Mouse (Mus musculus) heart, adult 2 months (tissue): ENCODE measurements at regions not wholly inside any gene's neighbourhood (a gene's known extent, or its start where the extent isn't known, plus 50 kb on each side); places are given as distances from the start of the nearest gene placed in this dataset.

Source experiments
- CTCF ChIP-seq: fragments of 200-600 bp; IDR thresholded peaks from 2 replicates; pipeline ENCODE4 v1.8.1; 2022; ENCODE audit warnings: antibody characterized with exemption, mild to moderate bottlenecking, moderate library complexity
- EP300 ChIP-seq: fragments of 200-500 bp; IDR thresholded peaks from 2 replicates; pipeline ENCODE4 v1.6.1; 2011; ENCODE audit warnings: low read depth, low read length, control low read depth; ENCODE audit not compliant: insufficient read depth
- POLR2A ChIP-seq: fragments of 200-500 bp; IDR thresholded peaks from 2 replicates; pipeline ENCODE4 v1.6.1; 2011; ENCODE audit warnings: mild to moderate bottlenecking, low read depth, low read length, control low read depth; ENCODE audit not compliant: insufficient read depth

- TF ChIP-seq EP300: no peak
- TF ChIP-seq POLR2A: no peak
- no peak for TF ChIP-seq CTCF
These were observed 195.7 kb upstream of the Vstm2b start for GRCm38 (mm10) chr7:40702191-40703045.
